Mouse (Mus musculus) heart, embryonic 10.5 days (tissue): ENCODE measurements around the gene Scgb1b30. TPM values are rescaled to one million over a fixed set of nuclear protein-coding genes. Genes with fewer than 3 reads are reported as not detected.
"Not testable (repeated sequence)": the region's sequence is repeated elsewhere in the genome, so short reads cannot be mapped to it uniquely, and the experiment has no call there.

Source experiments
- DNase-seq: peaks from one replicate; pipeline ENCODE4 v3.0.0-alpha.2; 2017; ENCODE audit warnings: low spot score
- H3K27ac ChIP-seq: fragments of 300-500 bp; sonication (generic); 2 replicates; pipeline ENCODE4 v1.5.1; 2016; ENCODE audit warnings: mild to moderate bottlenecking
- H3K27me3 ChIP-seq: fragments of 300-500 bp; sonication (generic); 2 replicates; pipeline ENCODE4 v1.6.1; 2016; ENCODE audit warnings: mild to moderate bottlenecking; ENCODE audit not compliant: poor library complexity, insufficient read depth, severe bottlenecking
- H3K36me3 ChIP-seq: fragments of 300-500 bp; sonication (generic); 2 replicates; pipeline ENCODE4 v1.6.1; 2016; ENCODE audit warnings: mild to moderate bottlenecking, moderate library complexity
- H3K4me1 ChIP-seq: fragments of 300-500 bp; sonication (generic); 2 replicates; pipeline ENCODE4 v1.6.1; 2016; ENCODE audit warnings: mild to moderate bottlenecking
- H3K4me3 ChIP-seq: fragments of 300-500 bp; sonication (generic); 2 replicates; pipeline ENCODE4 v1.5.1; 2016; ENCODE audit warnings: mild to moderate bottlenecking, moderate library complexity
- H3K9me3 ChIP-seq: fragments of 300-500 bp; sonication (generic); 2 replicates; pipeline ENCODE4 v1.6.1; 2016; ENCODE audit warnings: mild to moderate bottlenecking, moderate library complexity
- WGBS: fragments of 180-500 bp; shearing (Covaris S2); methylation state at CpG from one replicate; pipeline ENCODE4 v1.1.7; 2016; 5-methylcytosine and 5-hydroxymethylcytosine counted together
- polyA plus RNA-seq: library from polyadenylated mRNA; unstranded; fragments of >200 nt; fragmentation: Nextera tagmentation; extraction: Ambion mirVana; gene quantifications from 2 replicates; pipeline ENCODE4 v1.2.1, GENCODE M21; 2016

The Scgb1b30 gene
- not detected in 2 replicates for polyA plus RNA-seq

- Histone ChIP-seq H3K27me3 (no peaks in the 10 kb centered on the region), H3K36me3 (no peaks in the 10 kb centered on the region), H3K4me3 (no peak within 1 kb of the TSS), H3K4me1 (no peaks in the 10 kb centered on the region), H3K27ac (no peak within 1 kb of the TSS), H3K9me3 (peaks cover 10% of the 10 kb centered on the region)
- DNase-seq, result peak; percentile 56
- 67% methylated on average over 3 of the region's 3 CpGs for WGBS
Observed at GRCm38 (mm10) chr7:34094911-34095481, at the start of gene Scgb1b30. Gene Scgb1b30, plus strand, starts transcription at chr7:34095431.

- not testable (repeated sequence) for H3K27ac ChIP-seq, H3K4me1 ChIP-seq, H3K27me3 ChIP-seq, H3K36me3 ChIP-seq, H3K4me3 ChIP-seq, H3K9me3 ChIP-seq, DNase-seq
- WGBS, result 68% methylated on average over 5 of the region's 5 CpGs
Observed at GRCm38 (mm10) chr7:34068132-34068531, 27.1 kb upstream of the Scgb1b30 start.

GRCm38 (mm10) chr7:34100002-34100401, 4.8 kb downstream of the Scgb1b30 start:
- H3K27me3 ChIP-seq, result no peaks in the 10 kb centered on the region
- H3K4me3 ChIP-seq, result no peak overlapping the region
- H3K36me3 ChIP-seq, result no peaks in the 10 kb centered on the region
- no peak overlapping the region for H3K27ac ChIP-seq
- DNase-seq, result peak; percentile 59
- no peaks in the 10 kb centered on the region for H3K4me1 ChIP-seq
- H3K9me3 ChIP-seq, result peaks cover 14% of the 10 kb centered on the region
- 70% methylated on average over 2 of the region's 2 CpGs for WGBS

GRCm38 (mm10) chr7:34101276-34101675, 6.0 kb downstream of the Scgb1b30 start:
- no peak overlapping the region for H3K27ac ChIP-seq
- no peaks in the 10 kb centered on the region for H3K4me1 ChIP-seq
- DNase-seq, result peak; percentile 71

GRCm38 (mm10) chr7:34109190-34109589, 14.0 kb downstream of the Scgb1b30 start:
- H3K4me1 ChIP-seq, result no peaks in the 10 kb centered on the region
- 86% methylated on average over 5 of the region's 5 CpGs for WGBS
- peaks cover 46% of the 10 kb centered on the region for H3K36me3 ChIP-seq
- no peak overlapping the region for H3K27ac ChIP-seq
- H3K9me3 ChIP-seq, result no peaks in the 10 kb centered on the region
- H3K27me3 ChIP-seq, result no peaks in the 10 kb centered on the region
- H3K4me3 ChIP-seq, result no peak overlapping the region
- no peak for DNase-seq

More at GRCm38 (mm10) chr7:34101276-34101675, 6.0 kb downstream of the Scgb1b30 start:
- Histone ChIP-seq H3K4me3 (no peak overlapping the region), H3K36me3 (no peaks in the 10 kb centered on the region), H3K27me3 (no peaks in the 10 kb centered on the region), H3K9me3 (peaks cover 11% of the 10 kb centered on the region)

GRCm38 (mm10) chr7:34116601-34117000, 21.4 kb downstream of the Scgb1b30 start:
- WGBS, result 91% methylated on average over 3 of the region's 3 CpGs
- Histone ChIP-seq H3K4me1 (no peaks in the 10 kb centered on the region), H3K9me3 (no peaks in the 10 kb centered on the region), H3K27me3 (no peaks in the 10 kb centered on the region), H3K4me3 (no peak overlapping the region), H3K27ac (no peak overlapping the region), H3K36me3 (peaks cover 75% of the 10 kb centered on the region)
- no peak for DNase-seq

- H3K4me3 ChIP-seq, DNase-seq: not testable (repeated sequence)
- peaks cover 50% of the 10 kb centered on the region for H3K36me3 ChIP-seq
Observed at GRCm38 (mm10) chr7:34120636-34121035, 25.4 kb downstream of the Scgb1b30 start.

GRCm38 (mm10) chr7:34122987-34123720, 27.9 kb downstream of the Scgb1b30 start:
- Histone ChIP-seq H3K9me3 (no peaks in the 10 kb centered on the region), H3K27ac (no peak overlapping the region), H3K4me3 (no peak overlapping the region), H3K36me3 (peaks cover 45% of the 10 kb centered on the region), H3K27me3 (no peaks in the 10 kb centered on the region), H3K4me1 (0 out of 2 replicates have a peak, but pooled peaks cover 5% of the 10 kb centered on the region)
- no peak for DNase-seq
- WGBS, result 81% methylated on average over 6 of the region's 6 CpGs

More at GRCm38 (mm10) chr7:34120636-34121035, 25.4 kb downstream of the Scgb1b30 start:
- H3K9me3 ChIP-seq, H3K4me1 ChIP-seq, H3K27me3 ChIP-seq, H3K27ac ChIP-seq: not testable (repeated sequence)
- 46% methylated on average over 1 of the region's 1 CpGs for WGBS

- 90% methylated on average over 9 of the region's 9 CpGs for WGBS
- H3K4me1 ChIP-seq, result peaks cover 6% of the 10 kb centered on the region; the same call in 1 of the 2 replicates
- H3K36me3 ChIP-seq, result peaks cover 32% of the 10 kb centered on the region
- H3K27me3 ChIP-seq, result no peaks in the 10 kb centered on the region
- H3K9me3 ChIP-seq, result no peaks in the 10 kb centered on the region
- H3K4me3 ChIP-seq, result no peak overlapping the region
- no peak for DNase-seq
- H3K27ac ChIP-seq, result no peak overlapping the region
Observed at GRCm38 (mm10) chr7:34125346-34125745, 30.1 kb downstream of the Scgb1b30 start.

GRCm38 (mm10) chr7:34126291-34126690, 31.1 kb downstream of the Scgb1b30 start:
- H3K36me3 ChIP-seq, result peaks cover 32% of the 10 kb centered on the region
- no peak overlapping the region for H3K4me3 ChIP-seq
- H3K27me3 ChIP-seq, result no peaks in the 10 kb centered on the region
- H3K9me3 ChIP-seq, result no peaks in the 10 kb centered on the region
- H3K4me1 ChIP-seq, result peaks cover 15% of the 10 kb centered on the region
- 85% methylated on average over 3 of the region's 3 CpGs for WGBS
- no peak overlapping the region for H3K27ac ChIP-seq
- no peak for DNase-seq

- no peaks in the 10 kb centered on the region for H3K9me3 ChIP-seq
- no peak for DNase-seq
- 61% methylated on average over 3 of the region's 3 CpGs for WGBS
Observed at GRCm38 (mm10) chr7:34131118-34131517, 35.9 kb downstream of the Scgb1b30 start.

GRCm38 (mm10) chr7:34131959-34132354, 36.7 kb downstream of the Scgb1b30 start:
- no peaks in the 10 kb centered on the region for H3K9me3 ChIP-seq
- peaks cover 12% of the 10 kb centered on the region for H3K36me3 ChIP-seq
- H3K4me1 ChIP-seq, result peaks cover 24% of the 10 kb centered on the region
- peak overlapping the region; percentile 85 for H3K4me3 ChIP-seq
- H3K27me3 ChIP-seq, result no peaks in the 10 kb centered on the region
- H3K27ac ChIP-seq, result peak overlapping the region; percentile 97
- 14% methylated on average over 3 of the region's 3 CpGs for WGBS
- DNase-seq, result no peak

More at GRCm38 (mm10) chr7:34131118-34131517, 35.9 kb downstream of the Scgb1b30 start:
- no peak overlapping the region for H3K27ac ChIP-seq
- no peaks in the 10 kb centered on the region for H3K27me3 ChIP-seq
- peak overlapping the region; percentile 85 for H3K4me3 ChIP-seq
- H3K4me1 ChIP-seq, result peaks cover 24% of the 10 kb centered on the region
- H3K36me3 ChIP-seq, result peaks cover 20% of the 10 kb centered on the region

- peaks cover 24% of the 10 kb centered on the region for H3K4me1 ChIP-seq
- WGBS, result 8% methylated on average over 104 of the region's 116 CpGs
- DNase-seq, result no peak
Observed at GRCm38 (mm10) chr7:34132355-34133079, 37.3 kb downstream of the Scgb1b30 start.

More at GRCm38 (mm10) chr7:34132355-34133079, 37.3 kb downstream of the Scgb1b30 start:
- Histone ChIP-seq H3K4me3 (peak overlapping the region; percentile 85), H3K27me3 (no peaks in the 10 kb centered on the region), H3K36me3 (peaks cover 6% of the 10 kb centered on the region; the same call in 1 of the 2 replicates), H3K9me3 (no peaks in the 10 kb centered on the region), H3K27ac (peak overlapping the region; percentile 97)
